Comparison of ENCODE assay signal across 25 mouse cellular contexts in genomic region chr7:122609420-122609819, GRCm38 (mm10).
"Had no signal": no experiment of that assay in that cellular context is flagged by ENCODE, and none has a peak within 500 bp of the region (broad histone marks: within the 10 kb centered on the region; RNA-seq: fewer than 3 reads in every experiment).

No protein-coding gene starts in this region.

- H3K4me2 ChIP-seq: heart, embryonic 11.5 days; heart, embryonic 13.5 days; heart, embryonic 15.5 days; hindbrain, embryonic 13.5 days; hindbrain, embryonic 15.5 days; kidney, embryonic 15.5 days; limb, embryonic 13.5 days; limb, embryonic 15.5 days had no signal

- H3K36me3 ChIP-seq: heart, embryonic 13.5 days; heart, embryonic 15.5 days; hindbrain, embryonic 15.5 days; kidney, embryonic 15.5 days; limb, embryonic 13.5 days; limb, embryonic 15.5 days had no signal

- H3K27ac ChIP-seq: heart, adult 2 months; heart, embryonic 13.5 days; heart, embryonic 15.5 days; hindbrain, embryonic 13.5 days; hindbrain, embryonic 15.5 days; hindbrain, postnatal 0 days; kidney, embryonic 15.5 days; kidney, postnatal 0 days; limb, embryonic 13.5 days; limb, embryonic 15.5 days had no signal

- H3K4me3 ChIP-seq: heart, adult 2 months; heart, embryonic 13.5 days; heart, embryonic 15.5 days; hindbrain, embryonic 13.5 days; hindbrain, embryonic 15.5 days; kidney, embryonic 15.5 days; limb, embryonic 13.5 days; limb, embryonic 15.5 days had no signal

- DNase-seq: gastrocnemius, postnatal 14 days; gastrocnemius, postnatal 36 days; heart, adult 11 months; heart, adult 2 months; heart, postnatal 14 days; heart, postnatal 36 days; kidney, adult 11 months; kidney, adult 2 months; kidney, adult 9 months; kidney, postnatal 14 days; kidney, postnatal 36 days; layer of hippocampus, adult 9-11 months; layer of hippocampus, postnatal 36 days; left cerebral cortex, postnatal 4 days had no signal

- H3K27me3 ChIP-seq: heart, embryonic 13.5 days; heart, embryonic 15.5 days; hindbrain, embryonic 13.5 days; hindbrain, embryonic 15.5 days; kidney, embryonic 15.5 days; limb, embryonic 15.5 days had no signal

- H3K4me1 ChIP-seq: heart, embryonic 15.5 days; hindbrain, embryonic 13.5 days; hindbrain, embryonic 15.5 days; kidney, embryonic 15.5 days; limb, embryonic 13.5 days; limb, embryonic 15.5 days had no signal

- H3K9ac ChIP-seq: heart, embryonic 13.5 days; heart, embryonic 15.5 days; hindbrain, embryonic 13.5 days; hindbrain, embryonic 15.5 days; kidney, embryonic 15.5 days; limb, embryonic 13.5 days; limb, embryonic 15.5 days had no signal

- ATAC-seq: hindbrain, postnatal 0 days; intestine, embryonic 16.5 days had no signal

- H3K9me3 ChIP-seq: heart, embryonic 13.5 days; heart, embryonic 15.5 days; hindbrain, embryonic 13.5 days; hindbrain, embryonic 15.5 days; kidney, embryonic 15.5 days; limb, embryonic 13.5 days; limb, embryonic 15.5 days had no signal
